Mouse (Mus musculus): ENCODE data around the gene Pacsin3.

- TF ChIP-seq CTCF (IDR thresholded peaks at IDR 0.05; ENCODE audit: low read depth, low read length), result no peak
- TF ChIP-seq POLR2A (IDR thresholded peaks at IDR 0.05; ENCODE audit: insufficient read depth, low read length), result no peak
- no peak for TF ChIP-seq EP300 (IDR thresholded peaks at IDR 0.05; ENCODE audit: insufficient read depth, low read depth, low read length)
These were observed 58.4 kb downstream of the Pacsin3 start for GRCm38 (mm10) chr2:91314184-91314583.

Measured in ES-Bruce4 (cell line).